Mouse (Mus musculus): ENCODE measurements around the gene Bves. TPM values are rescaled to one million over a fixed set of nuclear protein-coding genes. Genes with fewer than 3 reads are reported as not detected.
"Not testable (repeated sequence)": the region's sequence is repeated elsewhere in the genome, so short reads cannot be mapped to it uniquely, and the experiment has no call there.

Bves gene
- 0.75 and 1.3 TPM in 2 replicates for polyA plus RNA-seq (2015; fragmentation: Nextera tagmentation; extraction: Ambion mirVana)

DNA sequence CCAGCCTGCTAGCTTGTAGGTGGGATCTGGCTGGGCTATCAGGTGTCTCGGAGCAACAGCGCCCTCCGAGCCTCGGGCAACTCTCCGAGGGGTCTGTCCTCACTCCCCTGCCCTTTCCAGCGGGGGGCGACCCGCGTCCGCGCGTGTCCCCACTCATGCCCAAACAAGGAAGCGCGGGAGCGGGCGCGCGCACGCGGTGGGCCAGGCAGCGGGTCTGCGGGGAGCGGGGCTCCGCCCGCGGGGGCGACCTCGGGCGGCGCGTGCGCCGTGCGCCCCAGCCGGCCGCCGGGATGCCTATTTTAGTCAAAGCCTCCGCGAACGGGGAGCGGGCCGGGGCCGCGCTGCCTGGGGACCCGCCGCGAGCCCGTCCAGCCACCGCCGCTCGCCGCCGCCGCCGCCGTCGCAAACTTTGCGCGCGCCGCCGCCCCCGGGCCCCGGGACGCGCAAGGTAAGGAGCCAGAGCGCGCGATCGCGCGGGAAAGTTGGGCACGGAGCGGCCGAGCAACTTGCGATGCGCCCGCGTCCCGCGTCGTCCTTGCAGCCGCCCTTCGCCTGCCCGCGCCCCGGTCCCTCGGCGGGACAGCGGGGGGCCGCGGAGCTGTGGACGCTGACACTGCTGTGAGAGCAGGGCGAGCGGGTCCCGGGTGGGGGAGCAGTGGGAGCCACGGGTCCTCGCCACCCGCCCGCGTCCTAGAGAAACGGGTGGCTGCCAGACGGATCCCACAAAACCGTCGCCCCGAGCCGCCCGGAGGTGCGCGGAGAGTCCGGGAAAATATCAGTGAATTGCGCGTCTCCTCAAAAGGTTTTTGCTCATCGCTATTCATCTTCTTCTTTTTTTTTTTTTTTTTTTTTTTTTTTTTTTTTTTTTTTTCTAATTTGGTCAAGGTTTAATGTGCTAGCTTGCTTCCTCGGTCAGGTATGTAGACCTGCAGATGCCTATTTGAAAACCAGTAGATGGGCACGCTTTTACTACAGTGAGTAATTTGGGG is at the start of gene Bves:
TSS of gene Bves (plus strand) at position 339 of the 989 bp plus-strand sequence.
- ATAC-seq = peak; percentile 81
- peak within 1 kb of the TSS; percentile 70 for H3K4me3 ChIP-seq
- H3K27me3 ChIP-seq = peaks cover 31% of the 10 kb centered on the region
- H3K9ac ChIP-seq = peak within 1 kb of the TSS; percentile 66
- H3K36me3 ChIP-seq (ENCODE audit: poor library complexity, severe bottlenecking) = no peaks in the 10 kb centered on the region
- 0 out of 2 replicates have a peak, but pooled peaks cover 3% of the 10 kb centered on the region for H3K4me1 ChIP-seq
- no peak within 1 kb of the TSS for H3K27ac ChIP-seq
- WGBS = 1% methylated on average over 74 of the region's 116 CpGs
- no peaks in the 10 kb centered on the region for H3K9me3 ChIP-seq (replicated peaks)
- peak within 1 kb of the TSS; percentile 90 for H3K4me2 ChIP-seq

DNA sequence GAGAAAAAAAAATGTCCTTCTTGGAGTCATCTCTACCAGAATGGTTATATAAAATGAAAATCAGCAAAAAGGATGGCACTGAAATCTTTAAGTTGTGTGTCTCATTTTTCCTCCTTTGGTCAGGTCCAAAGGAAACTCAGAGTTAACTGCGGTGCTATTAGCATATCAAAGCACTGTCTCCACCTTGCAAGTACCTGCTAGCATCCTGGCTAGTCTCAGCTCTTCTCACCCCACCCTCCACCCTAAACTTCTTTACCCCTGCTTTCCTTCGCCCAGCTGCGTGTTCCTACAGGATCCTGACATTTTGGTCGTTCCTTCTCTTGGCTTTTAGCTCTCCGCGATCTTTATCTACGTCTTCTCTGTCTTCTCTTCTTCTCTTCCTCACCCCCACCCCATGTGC is 47.2 kb upstream of the Bves start:
- H3K4me3 ChIP-seq = no peak overlapping the region
- no peak overlapping the region for H3K4me2 ChIP-seq
- no peak overlapping the region for H3K27ac ChIP-seq
- WGBS = 45% methylated on average over 7 of the region's 7 CpGs
- no peak for ATAC-seq
- H3K4me1 ChIP-seq = peaks cover 5% of the 10 kb centered on the region
- H3K36me3 ChIP-seq (ENCODE audit: poor library complexity, severe bottlenecking) = no peaks in the 10 kb centered on the region
- H3K27me3 ChIP-seq = peaks cover 53% of the 10 kb centered on the region
- H3K9ac ChIP-seq = no peak overlapping the region
- H3K9me3 ChIP-seq (replicated peaks) = no peaks in the 10 kb centered on the region

DNA sequence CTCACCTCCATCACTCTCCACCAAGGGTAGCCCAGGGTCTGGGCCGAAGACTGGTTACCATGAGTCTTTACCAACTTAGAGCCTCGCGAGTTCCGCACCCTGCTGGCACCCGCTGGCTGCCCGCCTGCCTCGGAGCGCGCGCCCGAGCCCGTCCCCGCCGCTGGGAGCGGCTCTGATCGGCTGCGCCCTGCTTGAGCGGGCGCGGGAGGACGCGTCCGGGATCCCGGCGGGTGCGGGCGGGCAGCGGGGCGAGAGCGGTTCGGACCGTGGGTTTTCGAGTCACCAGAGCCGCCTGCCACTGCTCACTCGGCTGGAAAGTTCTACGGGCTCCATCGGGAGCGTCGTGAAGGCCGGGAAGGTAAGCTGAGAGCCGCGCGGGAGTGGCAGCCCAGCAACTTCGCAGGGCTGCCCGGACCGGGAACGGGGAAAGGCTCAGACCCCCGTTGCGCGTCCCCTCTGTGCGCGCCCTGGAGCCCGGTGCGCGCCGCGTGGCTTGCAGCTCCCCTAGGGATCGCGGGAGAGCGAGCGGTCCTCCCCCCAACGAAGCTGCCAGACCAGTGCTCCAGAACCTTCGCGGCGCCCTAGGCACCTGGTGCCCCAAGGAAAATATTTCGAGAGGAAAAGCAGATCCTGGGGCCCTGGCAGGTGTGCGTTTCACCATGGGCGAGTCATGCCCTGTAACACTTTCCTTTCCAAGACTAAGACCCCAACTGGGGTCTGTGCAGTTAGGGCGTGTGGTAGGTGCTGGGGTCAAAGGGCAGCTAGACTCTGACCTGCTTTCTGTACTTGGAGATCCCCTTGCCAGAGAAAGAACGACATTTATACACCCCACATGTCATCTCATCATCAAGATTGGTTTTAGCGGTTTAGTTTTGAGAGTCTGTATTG is 46.1 kb upstream of the Bves start:
- Histone ChIP-seq H3K27me3 (peaks cover 53% of the 10 kb centered on the region), H3K27ac (no peak overlapping the region), H3K9ac (peak overlapping the region; percentile 72), H3K4me3 (peak overlapping the region; percentile 57), H3K4me1 (peaks cover 5% of the 10 kb centered on the region), H3K36me3 (ENCODE audit: poor library complexity, severe bottlenecking) (no peaks in the 10 kb centered on the region), H3K9me3 (replicated peaks) (no peaks in the 10 kb centered on the region), H3K4me2 (peak overlapping the region; percentile 95)
- ATAC-seq = peak; percentile 85
- 1% methylated on average over 71 of the region's 71 CpGs for WGBS

DNA sequence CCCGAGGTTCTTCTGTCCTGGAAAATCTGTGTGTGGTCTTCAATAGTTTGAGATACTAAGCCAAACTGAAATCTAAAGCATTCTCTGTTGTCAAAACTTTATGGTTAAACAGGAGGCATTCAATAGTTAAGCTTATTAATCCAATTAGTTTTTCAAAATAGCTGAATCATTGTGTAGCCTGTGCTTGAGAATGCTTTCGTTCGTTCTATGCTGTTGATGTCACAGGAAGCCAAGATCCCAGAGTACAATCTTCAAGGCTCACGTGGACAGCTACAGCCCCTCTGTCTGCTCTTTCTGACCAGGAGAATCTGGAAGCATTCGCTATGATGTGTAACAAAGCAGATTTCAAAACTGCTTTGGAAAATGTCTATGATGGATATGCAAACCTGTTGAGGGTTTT is 45.0 kb upstream of the Bves start:
- H3K36me3 ChIP-seq (ENCODE audit: poor library complexity, severe bottlenecking) = no peaks in the 10 kb centered on the region
- peaks cover 5% of the 10 kb centered on the region for H3K4me1 ChIP-seq
- no peak overlapping the region for H3K4me3 ChIP-seq
- no peaks in the 10 kb centered on the region for H3K9me3 ChIP-seq (replicated peaks)
- H3K9ac ChIP-seq = no peak overlapping the region
- no peak overlapping the region for H3K4me2 ChIP-seq
- no peak overlapping the region for H3K27ac ChIP-seq
- ATAC-seq = no peak
- H3K27me3 ChIP-seq = peaks cover 53% of the 10 kb centered on the region
- 33% methylated on average over 5 of the region's 5 CpGs for WGBS

DNA sequence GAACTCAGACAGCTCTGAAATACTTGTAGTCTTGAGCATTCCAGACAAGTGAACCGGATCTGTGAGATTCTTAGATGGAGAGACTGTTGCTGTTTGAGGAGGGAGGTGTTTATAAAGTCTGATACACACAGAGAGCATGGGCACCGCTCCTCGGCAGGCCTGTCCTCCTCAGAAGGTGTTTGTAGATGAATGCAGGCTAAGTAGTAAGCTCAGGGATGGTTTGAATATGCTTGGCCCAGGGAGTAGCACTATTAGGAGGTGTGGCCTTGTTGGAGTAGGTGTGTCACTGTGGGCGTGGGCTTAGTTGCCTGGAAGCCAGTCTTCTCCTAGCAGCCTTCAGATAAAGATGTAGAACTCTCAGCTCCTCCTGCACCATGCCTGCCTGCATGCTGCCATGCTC is 43.4 kb upstream of the Bves start:
- not testable (repeated sequence) for H3K27ac ChIP-seq; H3K9ac ChIP-seq; H3K9me3 ChIP-seq (replicated peaks); H3K4me2 ChIP-seq; H3K36me3 ChIP-seq (ENCODE audit: poor library complexity, severe bottlenecking); H3K4me1 ChIP-seq; ATAC-seq; H3K4me3 ChIP-seq
- peaks cover 43% of the 10 kb centered on the region for H3K27me3 ChIP-seq
- 74% methylated on average over 4 of the region's 4 CpGs for WGBS

DNA sequence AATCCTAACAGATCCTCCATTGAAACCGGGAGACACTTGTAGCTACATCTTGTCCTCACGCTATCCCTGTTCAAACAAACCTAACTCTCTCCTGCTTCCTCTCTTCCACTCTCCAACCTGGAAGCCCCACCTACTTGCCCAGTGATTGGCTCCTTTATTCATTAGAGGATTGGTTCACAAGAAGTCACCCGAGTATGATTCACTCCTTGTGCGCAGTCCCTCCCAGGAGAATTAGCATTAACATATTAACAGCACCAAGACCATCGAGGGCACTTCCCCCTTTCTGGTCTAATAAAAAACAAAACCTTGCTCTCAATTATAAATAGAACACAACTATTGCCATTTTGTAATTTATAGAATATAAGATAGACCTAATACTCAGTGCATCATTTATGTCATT is 40.5 kb upstream of the Bves start:
- H3K27me3 ChIP-seq = peaks cover 18% of the 10 kb centered on the region
- WGBS = 85% methylated on average over 5 of the region's 5 CpGs

DNA sequence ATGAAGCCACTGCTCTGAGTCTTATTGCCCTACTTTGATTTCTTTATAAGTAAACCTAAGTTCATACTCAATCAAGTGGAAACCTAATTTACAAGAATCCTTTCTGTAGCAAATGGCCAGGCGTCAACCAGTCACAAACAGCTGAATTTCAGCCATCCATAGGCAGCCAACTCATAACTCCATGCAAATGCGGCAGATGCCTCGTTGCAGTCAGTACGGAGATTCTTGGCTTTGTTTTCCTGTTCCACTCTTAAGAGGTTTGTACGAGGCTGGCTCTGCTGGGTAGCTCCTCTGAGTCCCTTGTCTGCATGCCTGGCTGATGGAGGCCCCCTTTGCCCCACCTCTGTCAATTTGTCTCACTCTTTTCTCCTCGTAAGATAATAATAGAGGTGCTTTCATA is 37.1 kb upstream of the Bves start:
- Histone ChIP-seq H3K4me3 (no peak overlapping the region), H3K27ac (no peak overlapping the region), H3K36me3 (ENCODE audit: poor library complexity, severe bottlenecking) (no peaks in the 10 kb centered on the region), H3K4me2 (no peak overlapping the region), H3K27me3 (no peaks in the 10 kb centered on the region), H3K9me3 (replicated peaks) (no peaks in the 10 kb centered on the region), H3K4me1 (no peaks in the 10 kb centered on the region), H3K9ac (no peak overlapping the region)
- ATAC-seq = peak; percentile 53; the same call in 1 of the 2 replicates
- 53% methylated on average over 6 of the region's 6 CpGs for WGBS

More for the DNA sequence above, 40.5 kb upstream of the Bves start:
- Histone ChIP-seq H3K27ac (no peak overlapping the region), H3K4me3 (no peak overlapping the region), H3K4me2 (no peak overlapping the region), H3K36me3 (ENCODE audit: poor library complexity, severe bottlenecking) (no peaks in the 10 kb centered on the region), H3K9ac (no peak overlapping the region), H3K9me3 (replicated peaks) (no peaks in the 10 kb centered on the region), H3K4me1 (no peaks in the 10 kb centered on the region)
- ATAC-seq = no peak

DNA sequence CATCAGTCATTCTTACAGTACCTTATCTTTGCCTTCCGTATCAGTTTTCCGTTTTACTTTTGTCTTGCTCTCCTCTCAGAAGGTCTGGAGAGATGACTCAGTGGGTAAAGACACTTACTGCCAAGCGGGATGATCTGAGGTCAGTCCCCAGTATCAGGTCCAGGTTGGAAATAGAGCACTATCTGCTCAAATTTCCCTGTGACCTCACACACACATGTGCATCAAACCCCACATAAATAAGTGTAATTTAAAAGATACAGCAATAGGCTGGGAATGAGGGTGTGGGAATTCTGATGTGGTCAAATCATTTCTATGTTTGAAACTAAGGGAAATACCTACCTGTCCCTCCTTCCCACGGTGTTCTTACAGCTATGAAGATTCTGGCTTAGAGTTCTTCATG is 36.1 kb upstream of the Bves start:
- WGBS = 92% methylated on average over 4 of the region's 4 CpGs
- H3K27ac ChIP-seq = no peak overlapping the region
- H3K4me3 ChIP-seq = no peak overlapping the region
- H3K9me3 ChIP-seq (replicated peaks) = no peaks in the 10 kb centered on the region
- H3K4me1 ChIP-seq = no peaks in the 10 kb centered on the region
- H3K4me2 ChIP-seq = no peak overlapping the region
- no peak overlapping the region for H3K9ac ChIP-seq
- no peaks in the 10 kb centered on the region for H3K36me3 ChIP-seq (ENCODE audit: poor library complexity, severe bottlenecking)
- H3K27me3 ChIP-seq = no peaks in the 10 kb centered on the region
- no peak for ATAC-seq

DNA sequence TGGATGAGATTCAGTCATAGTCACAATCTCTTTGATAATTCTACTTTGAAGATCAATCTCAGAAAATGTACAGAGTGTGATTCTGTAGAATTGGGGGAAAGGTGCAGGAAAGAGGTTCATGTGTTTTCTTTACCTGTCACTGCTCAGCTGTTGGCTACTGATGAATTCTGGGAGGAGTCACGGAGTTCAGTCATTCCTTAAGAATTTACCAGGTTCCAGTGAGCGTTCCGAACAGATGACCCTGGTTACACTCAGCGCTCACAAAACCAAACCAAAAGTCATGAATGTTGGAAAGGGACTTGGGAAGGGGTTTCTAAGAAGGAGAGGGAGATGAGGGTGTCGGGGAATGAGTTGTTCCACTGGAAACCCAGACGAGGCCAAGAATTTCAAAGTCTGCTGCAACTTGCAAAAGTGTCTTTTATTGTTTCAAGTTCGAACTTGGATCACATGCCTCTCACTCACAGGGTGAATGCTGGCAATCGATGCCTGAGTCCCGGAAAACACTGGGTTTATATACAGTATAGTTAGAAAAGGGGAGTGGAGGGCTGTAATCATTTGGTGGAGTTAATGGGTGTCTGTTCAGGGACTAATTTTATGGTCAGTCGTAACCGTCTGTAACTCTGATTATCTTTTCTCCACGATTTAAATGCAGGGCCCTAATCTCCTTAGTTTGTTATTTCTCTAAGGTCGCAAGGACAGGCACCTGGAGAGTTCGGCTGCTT is 32.1 kb upstream of the Bves start:
- Histone ChIP-seq H3K27ac (no peak overlapping the region), H3K9me3 (replicated peaks) (no peaks in the 10 kb centered on the region), H3K4me3 (no peak overlapping the region), H3K9ac (no peak overlapping the region), H3K27me3 (no peaks in the 10 kb centered on the region), H3K4me2 (no peak overlapping the region), H3K4me1 (0 out of 2 replicates have a peak, but pooled peaks cover 8% of the 10 kb centered on the region), H3K36me3 (ENCODE audit: poor library complexity, severe bottlenecking) (no peaks in the 10 kb centered on the region)
- no peak for ATAC-seq
- WGBS = 75% methylated on average over 14 of the region's 14 CpGs

DNA sequence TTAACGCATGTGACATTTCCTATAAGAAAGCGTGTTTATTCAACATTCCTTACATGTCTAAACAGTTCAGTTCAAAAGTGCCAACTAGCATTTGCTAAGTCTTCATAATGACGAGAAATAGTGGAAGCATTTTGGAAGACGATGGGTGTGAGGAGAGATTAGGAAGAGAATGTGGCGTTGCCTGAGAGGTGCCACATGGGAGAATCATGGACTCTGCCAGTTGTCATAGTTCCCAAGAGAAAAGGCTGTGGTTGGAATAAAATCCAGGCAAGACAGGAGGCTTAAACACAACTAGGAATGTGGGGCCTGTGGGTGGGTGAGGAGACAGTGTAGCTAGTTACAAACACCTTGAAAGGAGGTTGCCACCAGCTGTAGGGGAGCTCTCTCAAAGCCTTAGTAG is 30.4 kb upstream of the Bves start:
- Histone ChIP-seq H3K27ac (no peak overlapping the region), H3K36me3 (ENCODE audit: poor library complexity, severe bottlenecking) (no peaks in the 10 kb centered on the region), H3K9me3 (replicated peaks) (no peaks in the 10 kb centered on the region), H3K27me3 (no peaks in the 10 kb centered on the region), H3K4me3 (no peak overlapping the region), H3K9ac (no peak overlapping the region), H3K4me2 (no peak overlapping the region), H3K4me1 (0 out of 2 replicates have a peak, but pooled peaks cover 8% of the 10 kb centered on the region)
- 78% methylated on average over 5 of the region's 5 CpGs for WGBS
- ATAC-seq = no peak

DNA sequence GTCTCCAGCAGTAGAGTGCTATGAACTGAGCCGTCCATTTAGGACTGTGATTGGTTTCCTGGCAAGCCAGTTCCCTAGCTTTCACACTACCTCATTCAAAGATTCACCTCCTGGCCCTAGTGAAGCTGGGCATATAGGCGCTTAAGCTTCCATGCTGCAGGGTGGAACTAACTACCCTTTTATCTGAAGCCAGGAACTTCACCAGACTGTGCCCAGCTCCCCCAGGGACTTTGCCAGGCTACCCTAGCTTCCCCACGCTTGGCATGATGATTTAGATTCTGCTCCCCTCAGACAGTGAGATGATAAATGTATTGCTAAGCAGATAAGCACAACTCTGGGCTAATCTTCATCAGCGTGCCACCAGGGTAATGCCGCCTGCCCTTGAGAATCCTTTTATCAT is 24.4 kb upstream of the Bves start:
- no peak overlapping the region for H3K9ac ChIP-seq
- no peaks in the 10 kb centered on the region for H3K36me3 ChIP-seq (ENCODE audit: poor library complexity, severe bottlenecking)
- H3K4me3 ChIP-seq = no peak overlapping the region
- H3K27me3 ChIP-seq = no peaks in the 10 kb centered on the region
- no peak overlapping the region for H3K27ac ChIP-seq
- peak; percentile 19; the same call in 1 of the 2 replicates for ATAC-seq
- no peaks in the 10 kb centered on the region for H3K9me3 ChIP-seq (replicated peaks)
- 86% methylated on average over 5 of the region's 5 CpGs for WGBS
- H3K4me2 ChIP-seq = no peak overlapping the region
- 0 out of 2 replicates have a peak, but pooled peaks cover 12% of the 10 kb centered on the region for H3K4me1 ChIP-seq
